Mouse (Mus musculus) heart, embryonic 16.5 days (tissue): Measurements from ENCODE around the gene Prkcz. TPM values are rescaled to one million over a fixed set of nuclear protein-coding genes. Genes with fewer than 3 reads are reported as not detected.

Source experiments
- ATAC-seq: fragments of 200-750 bp; cut with Nextera tagmentation; replicated peaks from 2 replicates; pipeline ENCODE4 v1.8.0; 2017; ENCODE audit warnings: moderate number of reproducible peaks; ENCODE audit not compliant: insufficient read depth, low FRiP score; ENCODE audit errors: extremely low read depth
- H3K27ac ChIP-seq: fragments of 300-500 bp; sonication (generic); 2 replicates; pipeline ENCODE4 v1.5.1; 2014; ENCODE audit warnings: mild to moderate bottlenecking, low read length, control low read depth, moderate library complexity
- H3K27me3 ChIP-seq: fragments of 300-500 bp; sonication (generic); 2 replicates; pipeline ENCODE4 v1.6.1; 2014; ENCODE audit warnings: low read length, mixed read lengths; ENCODE audit not compliant: control insufficient read depth, insufficient read depth
- H3K36me3 ChIP-seq: fragments of 300-500 bp; sonication (generic); 2 replicates; pipeline ENCODE4 v1.6.1; 2014; ENCODE audit not compliant: control insufficient read depth, insufficient read depth
- H3K4me1 ChIP-seq: fragments of 300-500 bp; sonication (generic); 2 replicates; pipeline ENCODE4 v1.6.1; 2014; ENCODE audit warnings: low read length, mixed read lengths; ENCODE audit not compliant: control insufficient read depth, insufficient read depth
- H3K4me2 ChIP-seq: fragments of 300-500 bp; sonication (generic); 2 replicates; pipeline ENCODE4 v1.6.1; 2014; ENCODE audit warnings: low read depth, mild to moderate bottlenecking, control low read depth, low read length
- H3K4me3 ChIP-seq: fragments of 300-500 bp; sonication (generic); 2 replicates; pipeline ENCODE4 v1.5.1; 2014; ENCODE audit warnings: mild to moderate bottlenecking, control low read depth, low read length
- H3K9ac ChIP-seq: fragments of 300-500 bp; sonication (generic); 2 replicates; pipeline ENCODE4 v1.6.1; 2014; ENCODE audit warnings: low read length, control low read depth
- H3K9me3 ChIP-seq: fragments of 300-500 bp; sonication (generic); replicated peaks from 2 replicates; pipeline ENCODE4 v1.6.1; 2016; ENCODE audit warnings: low read length; ENCODE audit not compliant: control insufficient read depth
- WGBS: fragments of 180-500 bp; shearing (Covaris S2); extraction: QIAGEN DNeasy Blood & Tissue Kit; methylation state at CpG from one replicate; pipeline ENCODE4 v1.1.7; 2014; 5-methylcytosine and 5-hydroxymethylcytosine counted together
- polyA plus RNA-seq: library from polyadenylated mRNA; unstranded; fragments of >200 nt; fragmentation: Nextera tagmentation; extraction: Ambion mirVana; gene quantifications from 2 replicates; pipeline ENCODE4 v1.2.1, GENCODE M21; 2015

Gene Prkcz
- polyA plus RNA-seq, 1 experiment from 2014 or later = 6.1 TPM

- Histone ChIP-seq H3K9ac (peak overlapping the region; percentile 87), H3K4me2 (peak overlapping the region; percentile 81), H3K27me3 (no peaks in the 10 kb centered on the region), H3K36me3 (no peaks in the 10 kb centered on the region), H3K4me1 (peaks cover 20% of the 10 kb centered on the region), H3K9me3 (no peaks in the 10 kb centered on the region), H3K4me3 (peak overlapping the region; percentile 90), H3K27ac (peak overlapping the region; percentile 94)
- no peak for ATAC-seq
- 33% methylated on average over 20 of the region's 20 CpGs for WGBS
Observed at GRCm38 (mm10) chr4:155223594-155224528, 137.3 kb downstream of the Prkcz start.

DNA sequence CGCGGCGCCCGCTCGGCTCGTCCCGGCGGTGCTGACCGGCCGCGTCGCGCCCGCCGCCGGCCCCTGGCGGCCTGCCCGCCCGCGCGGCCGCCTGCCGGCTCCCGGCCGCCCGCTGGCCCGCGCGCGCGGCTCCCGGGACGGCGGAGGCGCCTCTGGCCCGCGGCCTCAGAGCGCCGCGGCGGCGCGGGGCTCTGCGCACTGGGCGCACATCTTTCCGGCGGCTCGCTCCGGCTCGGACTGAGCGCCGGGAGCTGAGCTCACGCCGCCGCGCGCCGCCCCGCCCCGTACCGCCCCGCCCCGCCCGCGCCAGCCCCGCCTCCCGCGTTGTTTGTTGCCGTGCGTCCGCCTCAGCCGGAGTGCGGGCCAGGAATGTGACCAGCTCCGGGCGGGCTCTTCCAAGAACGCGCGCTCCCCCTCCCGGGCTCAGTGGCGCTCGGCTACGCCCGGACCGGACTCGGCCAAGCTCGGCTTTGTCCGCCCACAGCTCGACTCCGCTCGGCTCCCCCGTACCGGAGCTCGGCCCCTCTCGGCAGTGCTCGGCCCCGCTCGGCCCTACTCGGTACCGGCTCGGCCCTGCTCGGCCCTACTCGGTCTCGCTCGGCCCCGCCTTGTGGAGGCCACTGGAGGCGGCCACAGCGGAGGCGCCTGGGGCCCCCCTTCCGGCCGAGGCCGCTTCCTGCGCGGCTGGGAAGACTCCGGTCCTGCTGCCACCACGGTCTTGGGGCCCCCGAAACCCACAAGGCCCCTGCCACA, 138.1 kb downstream of the Prkcz start:
- peak overlapping the region; percentile 81 for H3K4me2 ChIP-seq
- peak overlapping the region; percentile 90 for H3K4me3 ChIP-seq
- peak overlapping the region; percentile 94 for H3K27ac ChIP-seq
- peak overlapping the region; percentile 97 for H3K9ac ChIP-seq
- H3K36me3 ChIP-seq = no peaks in the 10 kb centered on the region
- H3K9me3 ChIP-seq = no peaks in the 10 kb centered on the region
- H3K4me1 ChIP-seq = peaks cover 28% of the 10 kb centered on the region
- peak; percentile 98 for ATAC-seq
- H3K27me3 ChIP-seq = no peaks in the 10 kb centered on the region
- under 1% methylated on average over 94 of the region's 116 CpGs for WGBS

DNA sequence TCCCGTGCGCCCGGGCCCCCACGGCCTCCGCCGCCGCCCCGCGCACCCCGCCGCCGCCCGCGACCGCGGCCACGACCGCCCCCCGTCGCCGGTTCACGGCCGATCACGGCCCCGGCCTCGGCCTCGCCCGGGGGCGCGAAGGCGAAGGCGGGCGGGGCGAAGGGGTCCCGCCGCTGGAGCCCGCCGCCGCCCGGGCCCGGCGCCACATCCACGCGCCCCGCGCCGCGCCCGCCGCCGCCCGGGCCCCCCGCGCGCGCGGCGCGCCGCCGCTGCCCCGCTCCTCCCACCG, 138.7 kb downstream of the Prkcz start, which contains the start of gene Ski:
Ski (minus strand) TSS at position 41 of the 289 bp plus-strand sequence.
- H3K4me3 ChIP-seq = peak within 1 kb of the TSS; percentile 90
- 1% methylated on average over 33 of the region's 63 CpGs for WGBS
- peak within 1 kb of the TSS; percentile 90 for H3K4me2 ChIP-seq
- H3K36me3 ChIP-seq = no peaks in the 10 kb centered on the region
- no peaks in the 10 kb centered on the region for H3K27me3 ChIP-seq
- no peaks in the 10 kb centered on the region for H3K9me3 ChIP-seq
- H3K27ac ChIP-seq = peak within 1 kb of the TSS; percentile 94
- H3K4me1 ChIP-seq = peaks cover 33% of the 10 kb centered on the region
- H3K9ac ChIP-seq = peak within 1 kb of the TSS; percentile 97
- no peak for ATAC-seq

- Histone ChIP-seq H3K9ac (peak overlapping the region; percentile 97), H3K4me1 (peaks cover 39% of the 10 kb centered on the region), H3K4me2 (peak overlapping the region; percentile 90), H3K27me3 (no peaks in the 10 kb centered on the region), H3K36me3 (no peaks in the 10 kb centered on the region), H3K4me3 (peak overlapping the region; percentile 90), H3K9me3 (no peaks in the 10 kb centered on the region), H3K27ac (peak overlapping the region; percentile 74)
- WGBS = under 1% methylated on average over 93 of the region's 93 CpGs
- ATAC-seq = no peak
Observed at GRCm38 (mm10) chr4:155221599-155222551, 139.3 kb downstream of the Prkcz start.

- Histone ChIP-seq H3K27me3 (no peaks in the 10 kb centered on the region), H3K9me3 (no peaks in the 10 kb centered on the region), H3K36me3 (no peaks in the 10 kb centered on the region), H3K9ac (peak overlapping the region; percentile 97), H3K4me1 (peaks cover 47% of the 10 kb centered on the region), H3K4me2 (peak overlapping the region; percentile 90), H3K27ac (peak overlapping the region; percentile 74), H3K4me3 (peak overlapping the region; percentile 90)
- no peak for ATAC-seq
- under 1% methylated on average over 7 of the region's 7 CpGs for WGBS
Observed at GRCm38 (mm10) chr4:155221106-155221505, 140.1 kb downstream of the Prkcz start.

- Histone ChIP-seq H3K9ac (peak overlapping the region; percentile 97), H3K4me2 (peak overlapping the region; percentile 90), H3K4me3 (peak overlapping the region; percentile 90), H3K27ac (peak overlapping the region; percentile 74), H3K27me3 (no peaks in the 10 kb centered on the region), H3K36me3 (no peaks in the 10 kb centered on the region), H3K4me1 (peaks cover 54% of the 10 kb centered on the region), H3K9me3 (no peaks in the 10 kb centered on the region)
- WGBS = 4% methylated on average over 14 of the region's 14 CpGs
- ATAC-seq = no peak
Observed at GRCm38 (mm10) chr4:155220213-155221100, 140.7 kb downstream of the Prkcz start.

DNA sequence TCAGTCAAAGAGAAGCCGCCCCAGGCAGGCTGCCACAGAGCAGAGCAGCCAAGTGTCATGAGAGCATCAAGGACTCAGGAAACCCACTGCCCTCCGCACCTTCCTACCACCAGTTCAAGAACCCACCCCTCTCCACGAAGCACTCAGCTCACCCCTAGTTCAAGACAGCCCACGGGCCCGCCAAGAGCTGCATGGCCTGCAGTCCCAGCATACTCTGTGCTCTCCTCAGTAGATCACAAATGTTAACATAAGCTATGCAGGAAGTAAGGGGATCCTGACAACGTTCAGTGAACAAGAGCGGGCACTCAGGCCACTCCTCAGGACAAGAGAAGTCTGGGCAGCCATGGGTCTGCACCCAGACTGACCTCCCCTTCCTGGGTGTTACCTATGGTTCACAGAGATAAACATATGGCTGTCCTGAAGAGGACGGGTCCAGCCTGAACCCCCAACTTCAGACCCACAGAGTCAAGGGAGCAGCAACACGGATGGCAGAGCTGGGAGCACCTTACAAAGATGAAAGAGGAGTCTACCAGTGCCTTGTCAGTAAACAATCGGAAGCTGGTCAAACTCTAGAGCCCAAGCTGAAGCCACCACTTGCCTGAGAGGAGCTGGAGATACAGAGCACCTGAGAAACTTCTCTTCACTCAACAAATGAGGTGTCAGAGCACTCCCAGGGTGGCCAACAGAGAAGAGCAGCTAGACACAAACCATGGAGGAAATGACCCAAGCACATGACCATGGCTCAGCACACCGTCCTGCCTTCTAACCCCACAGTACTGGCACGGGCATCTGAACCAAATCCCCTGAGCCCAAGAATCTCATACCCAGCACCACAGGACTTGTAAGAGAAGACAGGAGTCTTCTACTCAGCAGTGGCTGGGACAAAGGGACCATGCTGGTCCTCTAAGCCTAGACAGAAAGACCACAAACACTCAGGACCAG, 141.6 kb downstream of the Prkcz start:
- Histone ChIP-seq H3K27ac (peak overlapping the region; percentile 4; the same call in 1 of the 2 replicates), H3K4me3 (peak overlapping the region; percentile 90), H3K9ac (peak overlapping the region; percentile 97), H3K9me3 (no peaks in the 10 kb centered on the region), H3K4me1 (peaks cover 63% of the 10 kb centered on the region), H3K36me3 (no peaks in the 10 kb centered on the region), H3K4me2 (peak overlapping the region; percentile 90), H3K27me3 (no peaks in the 10 kb centered on the region)
- WGBS = 36% methylated on average over 12 of the region's 12 CpGs
- no peak for ATAC-seq
